Mouse (Mus musculus): ENCODE measurements around the gene Cd80.
A peak's percentile ranks its signal among the peaks of the same experiment; 100 is the strongest.

Gene Cd80

GRCm38 (mm10) chr16:38522129-38523084 is 67.0 kb downstream of the Cd80 start, which contains the start of gene Timmdc1:
Gene Timmdc1 (minus strand): TSS chr16:38522663.
- DNase-seq (ENCODE audit: low read depth), result peak; percentile 95

GRCm38 (mm10) chr16:38526264-38526663 is 70.9 kb downstream of the Cd80 start:
- peak; percentile 72 for DNase-seq (ENCODE audit: low read depth)

- DNase-seq (ENCODE audit: low read depth), result peak; percentile 76
Observed at GRCm38 (mm10) chr16:38536544-38537146, 81.3 kb downstream of the Cd80 start.

GRCm38 (mm10) chr16:38538716-38539380 is 83.5 kb downstream of the Cd80 start:
- DNase-seq (ENCODE audit: low read depth), result peak; percentile 31
